Mouse (Mus musculus): ENCODE measurements around the gene Atf3.

- TF ChIP-seq POLR2A (IDR thresholded peaks at IDR 0.05; ENCODE audit: insufficient read length, low read depth) (no peak), TCF12 (IDR thresholded peaks at IDR 0.05; ENCODE audit: insufficient read depth, poor library complexity, severe bottlenecking) (no peak), CEBPB (IDR thresholded peaks at IDR 0.05; ENCODE audit: insufficient read depth, poor library complexity, severe bottlenecking) (no peak), TCF3 (IDR thresholded peaks at IDR 0.05; ENCODE audit: insufficient read length, low read depth) (no peak)
Measured at GRCm38 (mm10) chr1:191203496-191203895, 14.3 kb downstream of the Atf3 start.
